ENCODE assay signal across 22 mouse cellular contexts in genomic region chr3:100881403-100881802, GRCm38 (mm10). TPM values are rescaled to one million over a fixed set of nuclear protein-coding genes. Genes with fewer than 3 reads are reported as not detected.
"Had no signal": no experiment of that assay in that cellular context is flagged by ENCODE, and none has a peak within 500 bp of the region (broad histone marks: within the 10 kb centered on the region; RNA-seq: fewer than 3 reads in every experiment).

No protein-coding gene starts in this region.

- H3K27me3 ChIP-seq: midbrain, embryonic 12.5 days; neural tube, embryonic 13.5 days; neural tube, embryonic 15.5 days had no signal

- H3K4me2 ChIP-seq: lung, embryonic 14.5 days; midbrain, embryonic 12.5 days; neural tube, embryonic 13.5 days; neural tube, embryonic 15.5 days had no signal

- H3K4me3 ChIP-seq: midbrain, embryonic 10.5 days; midbrain, embryonic 12.5 days; myocyte; neural tube, embryonic 13.5 days; neural tube, embryonic 15.5 days had no signal

- H3K9me3 ChIP-seq: midbrain, embryonic 10.5 days; midbrain, embryonic 12.5 days; neural tube, embryonic 13.5 days; neural tube, embryonic 15.5 days had no signal

- H3K9ac ChIP-seq: lung, embryonic 14.5 days; midbrain, embryonic 12.5 days; neural tube, embryonic 13.5 days; neural tube, embryonic 15.5 days had no signal

- H3K36me3 ChIP-seq: midbrain, embryonic 10.5 days; midbrain, embryonic 12.5 days; neural tube, embryonic 13.5 days; neural tube, embryonic 15.5 days had no signal

- H3K27ac ChIP-seq: midbrain, embryonic 10.5 days; midbrain, embryonic 12.5 days; neural tube, embryonic 13.5 days; neural tube, embryonic 15.5 days had no signal

- H3K4me1 ChIP-seq: midbrain, embryonic 10.5 days; midbrain, embryonic 12.5 days; neural tube, embryonic 13.5 days; neural tube, embryonic 15.5 days had no signal

- DNase-seq: lung, adult 18-20 months; lung, embryonic 14.5 days; lung, postnatal 10 days; lung, postnatal 4 days; midbrain, embryonic 14.5 days; retina, postnatal 1 day; right cerebral cortex, postnatal 14 days; right cerebral cortex, postnatal 4 days; spleen, adult 18-20 months; thymus, adult 18-20 months; thymus, postnatal 14 days; thymus, postnatal 36 days had no signal

- ATAC-seq: midbrain, embryonic 16.5 days had no signal

RNA-seq across cellular contexts. Expression of gene Vtcn1, which starts 56.1 kb away (rescaled TPM):
- total RNA-seq: megakaryocyte, adult 5-6 weeks; megakaryocyte-erythroid progenitor cell, adult 5-6 weeks had no signal
- polyA plus RNA-seq: midbrain, embryonic 10.5 days; midbrain, embryonic 14.5 days; midbrain, embryonic 16.5 days; neural tube, embryonic 11.5 days; neural tube, embryonic 13.5 days; neural tube, embryonic 15.5 days; small intestine, adult 2 months had no signal
